Mouse (Mus musculus) megakaryocyte, embryonic 14.5 days (primary cell): ENCODE results near the gene Adipor2. TPM values are rescaled to one million over a fixed set of nuclear protein-coding genes. Genes with fewer than 3 reads are reported as not detected.

Source experiments
- H3K27me3 ChIP-seq: replicated peaks from 2 replicates; pipeline ENCODE3; 2012; ENCODE audit warnings: inconsistent platforms
- H3K36me3 ChIP-seq: replicated peaks from 2 replicates; pipeline ENCODE3; 2012; ENCODE audit warnings: low read length, inconsistent platforms, mixed read lengths
- H3K4me1 ChIP-seq: 2 replicates; pipeline ENCODE4 v1.6.1; 2012; ENCODE audit warnings: inconsistent platforms
- H3K4me3 ChIP-seq: replicated peaks from 2 replicates; pipeline ENCODE3; 2012; ENCODE audit warnings: moderate library complexity, mild to moderate bottlenecking, inconsistent platforms
- H3K9me3 ChIP-seq: 2 replicates; pipeline ENCODE4 v1.6.1; 2012; ENCODE audit warnings: inconsistent platforms
- FLI1 ChIP-seq: IDR thresholded peaks from 2 replicates; pipeline ENCODE4 v1.6.1; 2012; ENCODE audit warnings: low read length, inconsistent platforms, mixed read lengths
- GATA1 ChIP-seq: IDR thresholded peaks from 3 replicates; pipeline ENCODE4 v1.6.1; 2012; ENCODE audit warnings: mixed read lengths, low read length, inconsistent platforms, borderline replicate concordance
- polyA plus RNA-seq: library from polyadenylated mRNA; stranded (reverse); fragments of >175 nt; gene quantifications from 2 replicates; pipeline ENCODE4 v1.2.3, GENCODE M21; 2012; ENCODE audit warnings: low replicate concordance; ENCODE audit not compliant: insufficient read depth

Adipor2 gene
- polyA plus RNA-seq, 1 experiment = 6.0 TPM

DNA sequence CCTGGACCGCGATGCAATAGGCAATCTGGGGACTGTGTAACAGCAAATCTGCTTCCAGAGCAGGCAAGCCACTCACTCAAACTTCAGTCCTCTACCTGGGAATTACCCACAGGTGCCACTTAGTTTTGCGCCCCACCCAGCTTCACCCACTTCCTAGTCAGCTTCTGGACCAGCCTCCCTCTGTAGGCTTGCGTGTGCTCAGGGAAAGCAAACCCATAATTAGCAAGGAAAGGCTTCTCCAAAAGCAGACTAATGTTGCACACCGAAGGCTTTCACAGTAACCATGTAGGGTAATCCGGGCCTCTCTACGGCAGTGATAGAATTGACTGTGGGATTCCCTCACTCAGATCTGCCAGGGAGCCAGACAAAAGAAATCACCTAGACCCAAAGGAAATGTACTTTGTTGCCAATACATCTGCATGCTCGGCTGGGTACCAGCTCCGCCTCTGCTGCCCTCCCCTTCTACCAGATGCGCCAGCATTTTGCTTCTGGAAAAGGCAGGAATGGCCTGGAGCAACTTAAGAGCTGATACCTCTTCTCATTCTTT lies 109.6 kb downstream of the Adipor2 start:
- Histone ChIP-seq H3K4me1 (no peaks in the 10 kb centered on the region), H3K36me3 (no peaks in the 10 kb centered on the region), H3K4me3 (no peak overlapping the region), H3K9me3 (no peaks in the 10 kb centered on the region), H3K27me3 (peaks cover 60% of the 10 kb centered on the region)
- TF ChIP-seq FLI1 = no peak
- no peak for TF ChIP-seq GATA1

- Histone ChIP-seq H3K4me3 (no peak overlapping the region), H3K9me3 (no peaks in the 10 kb centered on the region), H3K27me3 (peaks cover 52% of the 10 kb centered on the region), H3K4me1 (no peaks in the 10 kb centered on the region), H3K36me3 (no peaks in the 10 kb centered on the region)
- no peak for TF ChIP-seq GATA1
Observed at GRCm38 (mm10) chr6:119303331-119303730, 114.2 kb downstream of the Adipor2 start.

Other genes with a start within 250 kb of the Adipor2 start
- 19.3 and 22.1 TPM in 2 replicates for gene Dcp1b, start 242.5 kb downstream of the Adipor2 start, polyA plus RNA-seq
- 1.3 and 3.0 TPM in 2 replicates for gene Cacna1c, start 221.3 kb downstream of the Adipor2 start, polyA plus RNA-seq
- 0.08 TPM in 1 of 2 replicates, not detected in the other for gene Cacna2d4, start 181.2 kb downstream of the Adipor2 start, polyA plus RNA-seq
- gene Lrtm2, start 86.9 kb downstream of the Adipor2 start, polyA plus RNA-seq = not detected in 2 replicates
- 21.7 and 35.8 TPM in 2 replicates for gene Fbxl14, start 62.0 kb upstream of the Adipor2 start, polyA plus RNA-seq
- not detected in 2 replicates for gene Wnt5b, start 126.6 kb upstream of the Adipor2 start, polyA plus RNA-seq